Comparison of ENCODE assay signal across 38 mouse cellular contexts in genomic region chr14:72440929-72441328, GRCm38 (mm10). TPM values are rescaled to one million over a fixed set of nuclear protein-coding genes. Genes with fewer than 3 reads are reported as not detected.
"Had no signal": no experiment of that assay in that cellular context is flagged by ENCODE, and none has a peak within 500 bp of the region (broad histone marks: within the 10 kb centered on the region; RNA-seq: fewer than 3 reads in every experiment).

No protein-coding gene starts in this region.

- DNase-seq: cerebellum, adult 2 months; cerebellum, adult 8-10 months; cerebellum, adult 9-10 months; cerebellum, adult 9-11 months; cerebellum, postnatal 10 days; cerebellum, postnatal 14 days; cerebellum, postnatal 25 days; cerebellum, postnatal 36 days; embryo, embryonic 11 days; forebrain, postnatal 0 days; gastrocnemius, adult 2 months; gastrocnemius, postnatal 10 days; gastrocnemius, postnatal 14 days; gastrocnemius, postnatal 25 days; gastrocnemius, postnatal 36 days; heart, adult 18-20 months; heart, adult 2 months had no signal

- H3K27ac ChIP-seq: embryonic facial prominence, embryonic 10.5 days; embryonic facial prominence, embryonic 12.5 days; embryonic facial prominence, embryonic 13.5 days; embryonic facial prominence, embryonic 15.5 days; forebrain, embryonic 10.5 days; forebrain, embryonic 12.5 days; forebrain, embryonic 13.5 days; forebrain, embryonic 15.5 days; gastrocnemius, adult 2 months; heart, adult 2 months had no signal

- H3K27me3 ChIP-seq: embryonic facial prominence, embryonic 12.5 days; embryonic facial prominence, embryonic 13.5 days; embryonic facial prominence, embryonic 15.5 days; forebrain, embryonic 12.5 days; forebrain, embryonic 13.5 days; forebrain, embryonic 15.5 days had no signal

- H3K9me3 ChIP-seq: embryonic facial prominence, embryonic 10.5 days; embryonic facial prominence, embryonic 12.5 days; embryonic facial prominence, embryonic 13.5 days; embryonic facial prominence, embryonic 15.5 days; forebrain, embryonic 10.5 days; forebrain, embryonic 12.5 days; forebrain, embryonic 13.5 days; forebrain, embryonic 15.5 days had no signal

- H3K36me3 ChIP-seq: embryonic facial prominence, embryonic 10.5 days; embryonic facial prominence, embryonic 12.5 days; embryonic facial prominence, embryonic 13.5 days; embryonic facial prominence, embryonic 15.5 days; forebrain, embryonic 10.5 days; forebrain, embryonic 12.5 days; forebrain, embryonic 15.5 days had no signal

- H3K4me1 ChIP-seq: embryonic facial prominence, embryonic 10.5 days; embryonic facial prominence, embryonic 12.5 days; embryonic facial prominence, embryonic 13.5 days; embryonic facial prominence, embryonic 15.5 days; forebrain, embryonic 10.5 days; forebrain, embryonic 12.5 days; forebrain, embryonic 13.5 days; forebrain, embryonic 15.5 days had no signal

- H3K4me3 ChIP-seq: embryonic facial prominence, embryonic 10.5 days; embryonic facial prominence, embryonic 12.5 days; embryonic facial prominence, embryonic 13.5 days; embryonic facial prominence, embryonic 15.5 days; erythroblast, embryonic 14.5 days; forebrain, embryonic 10.5 days; forebrain, embryonic 12.5 days; forebrain, embryonic 13.5 days; forebrain, embryonic 15.5 days; gastrocnemius, adult 2 months; heart, adult 2 months had no signal

RNA-seq across cellular contexts. Expression of gene Gm9195, which starts 50.7 kb away (rescaled TPM):
- total RNA-seq: common myeloid progenitor, adult 5-6 weeks; forebrain, postnatal 0 days; gastrocnemius, adult 18-20 months; gastrocnemius, adult 2 months; gastrocnemius, adult 8-10 months; gastrocnemius, postnatal 10 days; gastrocnemius, postnatal 14 days; gastrocnemius, postnatal 25 days; gastrocnemius, postnatal 36 days; gastrocnemius, postnatal 4 days; granulocyte monocyte progenitor cell, adult 5-6 weeks; heart, adult 18-20 months; heart, adult 2 months; heart, adult 8-10 months had no signal
- polyA plus RNA-seq: cerebellum, adult 2 months; embryonic facial prominence, embryonic 10.5 days; embryonic facial prominence, embryonic 11.5 days; embryonic facial prominence, embryonic 12.5 days; embryonic facial prominence, embryonic 13.5 days; embryonic facial prominence, embryonic 15.5 days; erythroblast, embryonic 14.5 days; forebrain, embryonic 10.5 days; forebrain, embryonic 11.5 days; forebrain, embryonic 12.5 days; forebrain, embryonic 13.5 days; forebrain, embryonic 14.5 days; forebrain, embryonic 15.5 days; forebrain, embryonic 16.5 days; forebrain, postnatal 0 days; frontal cortex, adult 2 months; gonadal fat pad, adult 2 months; heart, adult 2 months had no signal
